Mouse (Mus musculus): ENCODE measurements around the gene Mrpl2.
A peak's percentile ranks its signal among the peaks of the same experiment; 100 is the strongest.

Mrpl2 gene

GRCm38 (mm10) chr17:46628471-46628790 is 17.6 kb upstream of the Mrpl2 start:
- DNase-seq = no peak

GRCm38 (mm10) chr17:46628791-46629684 is 17.0 kb upstream of the Mrpl2 start, which contains the start of gene Ptk7:
Gene Ptk7, minus strand, starts transcription at chr17:46629504.
- DNase-seq = peak; percentile 26 to 49

DNA sequence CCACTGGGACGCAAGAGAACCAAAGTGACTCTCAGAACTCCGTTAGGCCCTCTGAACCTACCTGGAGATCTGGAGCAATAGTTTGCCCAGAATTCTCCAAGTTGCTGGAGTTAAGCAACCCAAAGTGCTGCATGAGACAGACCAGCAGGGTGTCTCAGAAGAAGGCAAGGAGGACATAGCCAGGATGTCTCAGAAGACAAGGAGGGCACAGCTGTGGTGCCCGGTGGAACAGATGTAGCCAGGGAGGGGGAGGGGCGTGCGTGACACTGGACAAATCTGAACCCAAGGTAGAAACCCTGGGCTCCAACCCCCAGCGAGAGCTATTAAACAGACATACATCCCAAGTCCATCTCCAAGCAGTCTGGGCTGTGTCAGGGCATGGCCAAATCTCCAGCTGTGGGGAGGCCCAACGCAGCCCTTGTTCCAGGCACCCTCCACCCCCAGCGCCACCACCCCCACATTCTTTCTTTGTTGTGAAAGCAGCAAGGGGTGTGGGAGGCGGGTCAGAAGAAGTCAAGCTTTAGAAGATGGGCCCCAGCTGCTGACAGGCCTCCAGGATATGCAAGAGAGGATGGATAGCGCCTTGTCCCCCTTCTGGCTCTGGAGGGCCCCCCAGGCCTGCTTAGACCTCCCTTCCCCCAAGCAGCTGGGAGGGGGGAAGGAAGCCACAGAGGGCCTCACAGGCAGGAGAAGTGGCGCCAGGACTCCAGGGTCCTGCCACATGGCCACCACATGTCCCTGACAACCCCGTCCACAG is 16.2 kb upstream of the Mrpl2 start:
- DNase-seq = peak in 1 of 2 experiments; percentile 11

GRCm38 (mm10) chr17:46636831-46637523 is 9.1 kb upstream of the Mrpl2 start:
- no peak for DNase-seq

- no peak for DNase-seq
Observed at GRCm38 (mm10) chr17:46639929-46640328, 6.1 kb upstream of the Mrpl2 start.

- no peak for DNase-seq
Observed at GRCm38 (mm10) chr17:46642060-46642459, 4.0 kb upstream of the Mrpl2 start.

DNA sequence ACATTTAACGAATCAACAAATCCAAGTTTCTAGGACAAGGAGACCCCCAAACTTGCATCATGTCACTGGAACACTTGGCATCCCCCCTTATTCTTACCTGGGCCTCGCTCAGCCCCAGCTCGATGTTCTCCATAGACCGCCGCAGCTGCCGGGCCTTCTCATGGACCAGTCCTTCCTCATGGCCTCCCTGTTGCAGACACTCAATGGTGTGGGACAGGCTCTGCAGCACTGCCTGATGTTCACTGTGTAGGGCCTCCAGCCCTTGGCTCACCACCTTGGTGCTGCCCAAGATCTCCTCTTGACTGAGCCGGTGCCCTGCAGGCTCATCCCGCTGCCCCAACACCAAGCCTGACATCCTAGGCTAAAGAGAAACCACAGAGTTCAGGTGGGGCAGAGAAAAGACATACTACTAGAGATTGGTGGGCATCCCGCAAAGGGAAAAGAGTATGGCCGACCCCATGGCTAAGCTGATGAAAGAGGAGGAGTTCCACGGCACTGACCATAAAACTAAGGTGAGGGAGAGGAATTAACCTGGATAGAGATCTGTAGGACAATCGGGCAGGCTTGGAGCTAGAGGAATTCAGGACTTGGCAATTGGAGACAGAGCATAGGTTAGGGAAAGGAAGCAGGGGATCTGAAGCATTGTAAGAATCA is 1.8 kb upstream of the Mrpl2 start:
- DNase-seq = no peak

GRCm38 (mm10) chr17:46644916-46645475 is 1.0 kb upstream of the Mrpl2 start:
- DNase-seq = no peak

- no peak for DNase-seq
Observed at GRCm38 (mm10) chr17:46646322-46646662, 263 bp downstream of the Mrpl2 start.

DNA sequence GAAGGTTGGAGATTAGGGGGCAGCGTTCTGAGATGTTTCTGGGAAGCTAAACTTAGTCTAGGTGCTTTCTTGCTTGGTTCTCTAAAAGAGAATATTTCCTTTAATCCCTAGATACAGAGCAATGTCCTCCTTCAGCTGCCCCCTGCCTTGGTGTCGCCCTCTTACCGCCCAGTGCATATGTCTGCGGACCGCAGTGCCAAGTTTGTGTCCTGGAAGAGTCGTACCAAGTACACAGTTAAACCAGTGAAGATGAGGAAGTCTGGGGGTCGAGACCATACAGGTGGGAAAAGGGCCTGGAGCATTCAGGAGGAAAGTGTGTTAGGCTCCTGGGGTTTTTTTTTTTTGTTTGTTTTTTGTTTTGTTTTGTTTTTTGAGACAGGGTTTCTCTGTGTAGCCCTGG is 1.2 kb downstream of the Mrpl2 start:
- DNase-seq = no peak

DNA sequence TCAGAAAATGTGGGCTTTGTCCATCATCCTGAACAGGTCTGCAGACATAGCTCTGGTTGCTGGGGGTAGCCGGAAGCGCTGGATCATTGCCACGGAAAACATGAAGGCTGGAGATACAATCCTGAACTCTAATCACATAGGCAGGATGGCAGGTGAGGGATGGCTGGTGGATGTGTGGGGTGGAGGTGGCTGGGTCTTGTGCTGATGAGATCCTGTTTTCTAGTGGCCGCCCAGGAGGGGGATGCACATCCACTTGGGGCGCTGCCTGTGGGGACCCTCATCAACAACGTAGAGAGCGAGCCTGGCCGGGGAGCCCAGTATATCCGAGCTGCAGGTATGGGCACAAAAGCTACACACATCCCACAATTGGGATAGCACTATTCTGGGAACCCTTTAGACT is 2.4 kb downstream of the Mrpl2 start:
- DNase-seq = no peak

DNA sequence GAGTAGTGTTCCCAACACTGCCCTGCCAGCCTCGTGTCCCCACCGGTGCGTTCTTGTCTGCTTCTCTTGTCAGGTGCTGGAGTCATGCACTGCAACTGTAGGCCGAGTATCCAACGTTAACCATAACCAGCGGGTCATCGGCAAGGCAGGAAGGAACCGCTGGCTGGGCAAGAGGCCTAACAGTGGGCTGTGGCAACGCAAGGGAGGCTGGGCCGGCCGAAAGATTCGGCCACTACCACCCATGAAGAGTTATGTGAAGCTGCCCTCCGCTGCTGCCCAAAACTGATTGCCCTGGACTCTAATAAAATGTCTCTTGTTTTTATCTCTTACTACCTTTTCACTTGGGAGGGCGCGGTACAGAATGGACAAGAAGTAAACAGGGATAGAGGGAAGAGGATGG is 3.8 kb downstream of the Mrpl2 start:
- no peak for DNase-seq

DNA sequence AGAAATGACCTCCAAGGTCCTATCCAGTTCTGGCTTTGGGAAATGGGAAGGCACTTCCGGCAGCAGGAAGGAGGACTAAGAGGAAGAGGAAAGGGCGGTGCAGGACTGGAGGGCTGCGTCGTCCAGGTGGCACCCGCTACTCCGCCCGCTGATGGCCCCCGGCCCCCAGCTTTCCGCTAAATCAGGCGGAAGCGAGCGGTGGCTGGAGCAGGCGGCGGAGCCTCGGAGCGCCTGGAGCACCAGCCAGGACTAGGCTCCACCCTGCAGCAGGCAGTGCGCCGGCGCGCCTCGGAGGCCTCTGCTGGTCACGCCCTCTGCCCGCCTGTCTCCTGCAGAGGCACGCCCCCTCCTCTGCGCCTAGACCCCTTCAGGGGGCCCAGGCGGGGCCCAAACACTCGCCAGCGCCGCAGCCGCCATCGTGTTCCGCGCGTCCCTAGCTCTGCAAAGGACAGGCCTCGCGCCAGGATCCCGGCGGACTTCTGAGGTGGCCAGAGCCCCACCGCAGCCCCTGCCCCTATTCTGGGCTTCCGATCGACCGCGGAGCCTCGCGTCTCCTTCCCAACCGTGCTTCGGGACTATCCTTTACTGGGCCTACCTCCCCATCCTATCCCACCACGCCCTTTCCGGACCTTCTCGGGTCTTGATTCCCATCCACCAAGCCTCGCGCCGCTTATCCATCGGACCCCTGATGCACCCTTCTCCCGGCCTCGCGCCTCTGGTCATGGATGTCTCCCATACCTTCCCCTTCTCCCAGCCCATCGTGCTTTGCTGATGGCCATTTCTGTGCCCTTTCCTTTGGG is 4.4 kb downstream of the Mrpl2 start, which contains the start of gene Cul7:
Gene Cul7 (plus strand): TSS at position 106 of the 800 bp plus-strand sequence.
- DNase-seq = peak; percentile 90

DNA sequence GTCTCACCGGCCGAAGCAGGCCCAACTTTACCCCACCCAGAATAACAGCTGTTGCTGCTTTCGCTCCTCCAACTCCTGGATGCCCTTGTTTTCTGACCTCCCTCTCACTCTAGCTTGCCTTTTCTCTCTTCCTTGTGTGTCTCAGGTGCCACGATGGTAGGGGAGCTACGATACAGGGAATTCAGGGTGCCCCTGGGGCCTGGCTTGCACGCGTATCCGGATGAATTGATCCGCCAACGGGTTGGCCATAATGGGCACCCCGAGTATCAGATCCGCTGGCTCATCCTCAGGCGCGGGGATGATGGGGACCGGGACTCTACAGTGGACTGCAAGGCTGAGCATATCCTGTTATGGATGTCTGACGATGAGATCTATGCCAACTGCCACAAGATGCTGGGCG is 5.3 kb downstream of the Mrpl2 start:
- peak in 1 of 2 experiments; percentile 19 for DNase-seq

DNA sequence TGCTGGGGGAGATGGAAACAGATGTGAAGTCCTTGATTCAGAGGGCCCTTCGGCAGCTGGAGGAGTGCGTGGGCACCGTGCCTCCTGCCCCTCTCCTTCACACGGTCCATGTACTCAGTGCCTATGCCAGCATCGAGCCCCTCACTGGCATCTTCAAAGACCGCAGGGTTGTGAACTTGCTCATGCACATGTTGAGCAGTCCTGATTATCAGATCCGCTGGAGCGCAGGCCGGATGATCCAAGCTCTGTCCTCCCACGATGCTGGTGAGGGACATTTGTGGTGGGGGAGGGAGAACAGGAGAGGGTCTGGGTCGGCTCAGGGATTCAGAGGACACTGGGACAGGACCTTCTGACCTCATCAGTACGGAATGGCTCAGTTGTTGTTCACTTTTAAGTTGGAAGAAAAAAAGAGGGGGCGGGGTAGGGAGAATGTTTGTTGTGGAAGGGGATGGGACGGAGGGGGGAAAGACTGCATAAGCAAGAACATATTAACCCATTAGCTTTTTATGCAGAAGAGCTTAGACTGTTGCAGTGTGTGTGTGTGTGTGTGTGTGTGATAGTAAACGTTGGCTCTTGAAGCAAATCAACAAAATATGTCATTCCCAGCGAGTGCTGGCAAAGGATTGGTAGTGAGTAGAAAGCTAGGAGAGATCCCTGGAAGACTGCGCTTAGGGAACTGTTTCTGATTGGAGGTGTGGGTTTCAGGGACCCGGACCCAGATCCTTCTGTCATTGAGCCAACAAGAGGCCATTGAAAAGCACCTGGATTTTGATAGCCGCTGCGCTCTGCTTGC is 5.9 kb downstream of the Mrpl2 start:
- DNase-seq = no peak

- no peak for DNase-seq
Observed at GRCm38 (mm10) chr17:46656054-46656453, 10.0 kb downstream of the Mrpl2 start.

- no peak for DNase-seq
Observed at GRCm38 (mm10) chr17:46661351-46661750, 15.3 kb downstream of the Mrpl2 start.

- no peak for DNase-seq
Observed at GRCm38 (mm10) chr17:46661981-46662380, 16.0 kb downstream of the Mrpl2 start.

DNA sequence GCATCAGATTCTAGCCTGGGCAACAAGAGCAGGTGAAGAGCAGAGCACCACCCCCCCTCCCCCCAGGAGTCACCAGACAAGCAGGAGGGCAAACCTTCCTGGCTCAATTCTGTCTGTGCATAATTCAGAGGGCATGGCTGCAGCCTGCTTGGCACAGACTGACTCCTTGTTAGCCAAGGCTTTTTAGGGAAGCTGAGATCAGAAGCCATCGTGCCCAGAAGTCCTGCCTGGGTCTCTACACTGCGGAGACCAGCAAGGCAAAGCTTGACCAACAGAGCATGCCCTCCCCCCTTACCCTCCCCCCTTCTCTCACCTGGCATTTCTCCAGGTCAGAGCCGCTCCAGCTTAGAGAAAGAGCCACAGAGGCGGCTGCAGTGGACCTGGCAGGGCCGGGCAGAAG is 16.7 kb downstream of the Mrpl2 start:
- no peak for DNase-seq

- DNase-seq = no peak
Observed at GRCm38 (mm10) chr17:46667712-46668111, 21.7 kb downstream of the Mrpl2 start.

- no peak for DNase-seq
Observed at GRCm38 (mm10) chr17:46669911-46670310, 23.9 kb downstream of the Mrpl2 start.
